Mouse (Mus musculus) embryo, embryonic 10.5 days (tissue): ENCODE data around the gene Trim68.
"Not testable (repeated sequence)": the region's sequence is repeated elsewhere in the genome, so short reads cannot be mapped to it uniquely, and the experiment has no call there.

ENCODE experiments used
- DNase-seq: peaks from one replicate; pipeline ENCODE4 v3.0.0-alpha.2; 2015; ENCODE audit warnings: low spot score

Gene Trim68

DNA sequence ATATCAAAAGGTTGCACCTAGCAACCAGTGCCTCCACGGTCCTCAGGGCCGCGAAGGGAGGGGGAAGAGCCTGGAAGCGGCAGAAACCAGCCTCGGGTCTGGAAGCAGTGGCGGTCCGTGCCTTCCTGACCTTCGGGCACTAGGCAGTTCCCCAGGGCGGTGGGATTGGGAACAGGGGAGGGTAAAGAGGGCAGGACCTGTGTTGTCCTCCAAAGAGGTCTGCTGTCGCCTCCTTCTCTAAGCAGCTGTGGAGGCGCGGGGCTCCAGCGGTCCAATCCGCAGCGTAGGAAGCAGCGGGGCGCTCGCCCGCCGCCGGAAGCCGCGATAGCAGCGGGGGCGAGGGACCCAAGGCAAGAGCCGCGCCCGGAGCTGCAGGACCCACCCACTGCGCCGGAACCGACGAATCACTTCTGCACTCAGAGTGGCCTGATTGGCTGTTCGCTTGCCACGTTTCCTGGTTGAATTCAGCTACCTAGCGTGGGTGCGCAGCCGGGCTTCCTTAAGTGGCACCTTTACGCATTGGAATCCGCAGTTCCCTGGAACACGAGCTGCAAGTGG, at the start of gene Trim68:
Trim68 (minus strand) TSS at position 384 of the 558 bp plus-strand sequence.
- DNase-seq: peak; percentile 96

GRCm38 (mm10) chr7:102733793-102734192, 46.7 kb upstream of the Trim68 start:
- DNase-seq: no peak

DNA sequence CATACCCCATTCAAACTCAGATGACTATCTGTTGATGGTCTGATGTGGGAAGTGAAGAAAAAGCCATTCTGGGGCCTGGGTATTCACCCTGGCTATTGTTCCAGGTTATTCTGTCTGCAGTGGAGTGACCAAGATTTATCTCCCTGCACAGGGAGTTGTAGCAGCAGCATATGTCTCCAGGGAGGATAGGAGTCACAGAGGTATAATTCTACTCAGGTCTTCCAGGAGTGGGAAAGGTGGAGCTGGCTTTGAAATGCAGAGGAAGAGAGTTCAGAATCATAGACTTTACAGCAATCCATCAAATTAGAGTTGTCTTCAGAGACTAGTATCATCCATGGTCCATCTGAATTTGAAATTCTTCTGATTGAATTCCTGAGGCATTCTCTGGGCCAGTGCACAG, 40.3 kb upstream of the Trim68 start, which contains the start of gene Olfr559:
Olfr559 (minus strand) TSS at position 101 of the 400 bp plus-strand sequence.
- no peak for DNase-seq

GRCm38 (mm10) chr7:102718970-102719369, 31.8 kb upstream of the Trim68 start, which contains the start of gene Olfr33:
Gene Olfr33, minus strand, starts transcription at chr7:102719070.
- DNase-seq: no peak

- no peak for DNase-seq
Measured at GRCm38 (mm10) chr7:102701915-102702314, 14.8 kb upstream of the Trim68 start, which contains the start of gene Olfr558. Gene Olfr558, plus strand, starts transcription at chr7:102702215.

GRCm38 (mm10) chr7:102698461-102698860, 11.3 kb upstream of the Trim68 start:
- no peak for DNase-seq

DNA sequence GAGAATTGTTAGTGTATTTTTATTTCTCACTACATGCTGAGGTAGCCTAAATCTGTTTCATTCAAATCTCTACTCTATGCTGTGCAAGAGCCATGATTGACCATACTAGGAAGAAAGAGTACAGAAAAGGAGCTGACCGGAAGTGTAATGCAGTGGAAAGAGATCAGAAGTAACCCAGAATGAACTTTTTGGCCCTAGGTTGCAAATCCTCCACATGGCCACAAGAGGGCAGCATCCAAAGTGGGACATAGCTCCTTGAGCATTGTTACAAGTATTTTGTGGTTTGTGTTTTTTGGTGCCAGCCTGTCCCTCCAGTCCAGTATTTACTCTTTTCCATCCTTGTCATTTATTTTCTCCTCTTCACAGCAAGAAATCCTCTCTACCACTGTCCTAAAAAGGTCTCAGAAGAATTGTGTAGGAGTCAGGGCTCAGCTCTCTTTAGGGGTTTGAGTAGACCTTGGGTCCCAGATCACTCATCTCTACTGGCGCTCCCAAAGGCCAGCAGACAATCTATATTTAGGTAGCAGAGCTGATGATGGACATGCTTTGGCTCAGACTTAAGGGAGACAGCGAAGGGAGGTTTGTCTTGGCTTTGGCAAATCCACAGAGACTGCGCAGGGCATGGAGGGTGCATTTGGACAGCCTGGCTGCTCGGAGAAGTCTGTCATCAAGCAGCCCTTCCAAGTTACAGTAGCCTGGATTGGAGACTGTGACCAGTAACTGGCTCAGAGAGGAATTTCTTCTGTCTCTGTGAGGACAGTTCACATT, 8.4 kb upstream of the Trim68 start, which contains the start of gene Olfr557:
Olfr557 (plus strand) TSS at position 553 of the 768 bp plus-strand sequence.
- DNase-seq: peak; percentile 77

GRCm38 (mm10) chr7:102681916-102682315, 5.2 kb downstream of the Trim68 start:
- DNase-seq: no peak

- DNase-seq: no peak
Measured at GRCm38 (mm10) chr7:102676225-102676624, 10.9 kb downstream of the Trim68 start.

GRCm38 (mm10) chr7:102665378-102665777, 21.7 kb downstream of the Trim68 start:
- peak; percentile 54 for DNase-seq

- DNase-seq: no peak
Measured at GRCm38 (mm10) chr7:102664599-102664998, 22.5 kb downstream of the Trim68 start, which contains the start of gene Olfr556. Gene Olfr556, plus strand, starts transcription at chr7:102664899.

- no peak for DNase-seq
Measured at GRCm38 (mm10) chr7:102658523-102658922, 28.6 kb downstream of the Trim68 start, which contains the start of gene Olfr555. Gene Olfr555, plus strand, starts transcription at chr7:102658823.

- not testable (repeated sequence) for DNase-seq
Measured at GRCm38 (mm10) chr7:102644945-102645344, 42.2 kb downstream of the Trim68 start.

DNA sequence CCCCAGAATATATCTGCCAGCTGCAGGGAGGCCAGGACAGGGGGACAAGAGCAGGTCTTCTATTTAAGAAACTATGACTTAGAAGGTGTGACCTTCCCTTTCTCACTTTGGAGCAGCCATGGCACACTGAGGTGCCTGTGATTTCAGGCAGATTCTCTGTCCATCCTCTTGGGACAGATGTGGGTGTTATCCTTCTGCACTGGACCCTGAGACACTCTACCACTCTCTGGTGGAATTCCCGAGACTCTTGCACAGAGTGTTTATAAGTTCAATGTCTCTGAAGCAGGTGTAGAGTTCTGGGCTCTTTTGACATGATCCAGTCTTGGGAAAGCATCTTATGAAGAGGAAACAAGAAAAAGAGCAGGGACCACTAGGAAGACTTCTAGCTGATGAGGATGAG, 49.0 kb downstream of the Trim68 start, which contains the start of gene Olfr554:
Olfr554 (plus strand) TSS at position 301 of the 400 bp plus-strand sequence.
- DNase-seq: no peak

GRCm38 (mm10) chr7:102636665-102637064, 50.5 kb downstream of the Trim68 start:
- peak; percentile 56 for DNase-seq
